In the genomic region with DNA sequence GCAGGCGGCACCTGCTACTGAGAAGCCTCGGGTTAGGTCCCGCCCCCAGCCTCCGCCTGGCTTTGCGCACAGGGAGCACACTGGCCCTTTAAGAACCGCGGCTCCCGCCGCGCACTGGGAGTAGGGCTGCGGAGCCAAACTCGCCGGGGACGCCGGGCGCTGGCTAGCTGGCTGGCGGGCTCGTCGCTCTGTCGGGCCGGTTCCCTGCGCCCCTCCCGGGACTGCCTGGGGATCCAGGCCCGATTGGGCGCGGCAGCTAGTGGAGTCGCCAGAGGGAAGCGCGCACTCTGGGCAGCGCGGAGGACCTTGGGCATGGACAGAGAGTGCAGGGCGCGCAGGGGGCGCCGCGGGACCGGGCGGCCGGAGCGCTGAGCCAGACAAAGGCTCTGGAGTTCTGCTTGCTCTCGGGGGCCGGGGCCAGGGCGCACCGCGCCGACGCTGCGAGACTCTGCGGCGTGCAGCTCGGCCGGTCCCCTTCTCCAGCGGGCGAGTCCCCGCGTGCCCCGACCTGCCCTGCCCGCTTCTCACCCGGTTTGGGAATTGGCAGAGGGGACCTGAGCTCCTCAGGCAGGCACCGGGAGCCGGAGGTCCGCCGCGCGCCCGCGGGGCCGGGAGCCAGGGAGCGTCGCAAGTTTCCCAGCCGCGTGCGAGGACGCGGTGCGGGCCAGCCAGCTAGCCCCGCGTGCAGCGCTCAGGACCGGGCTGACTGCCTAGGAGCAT, we compare ENCODE assay signal across 8 mouse cellular contexts. TPM values are rescaled to one million over a fixed set of nuclear protein-coding genes. Genes with fewer than 3 reads are reported as not detected.
A peak's percentile ranks its signal among the peaks of the same experiment; 100 is the strongest.
DNase-seq lines count a peak whose midpoint lies in the region; ATAC-seq lines count a peak whose summit lies in the region.

A gene (plus strand): TSS at position 118 of the 720 bp plus-strand sequence.

- peaks cover 66% of the 10 kb centered on the region for H3K4me1 ChIP-seq in hindbrain, embryonic 15.5 days (replicated peaks)

- intact Hi-C loops in left cerebral cortex, postnatal 14 days (cut with DNase I) = loop anchor here (2.0 to 5.0 kb wide), 2 partner anchors 82 to 135 kb away; a partner anchor contains a TSS

- no peaks in the 10 kb centered on the region for H3K36me3 ChIP-seq in hindbrain, embryonic 15.5 days

- peak within 1 kb of the TSS; percentile 78 for H3K4me2 ChIP-seq in hindbrain, embryonic 15.5 days

- peak within 1 kb of the TSS; percentile 88 for H3K9ac ChIP-seq in hindbrain, embryonic 15.5 days

- peak; percentile 49 for DNase-seq in adrenal gland, adult 8-10 months
- peak; percentile 56 to 58 for DNase-seq in cerebellum, postnatal 36 days
- DNase-seq in gastrocnemius, postnatal 10 days = peak; percentile 77
- DNase-seq in left cerebral cortex, postnatal 14 days (ENCODE audit: low spot score in 2 of 2) = peak; percentile 49 to 67
- peak; percentile 70 for DNase-seq in right cerebral cortex, postnatal 4 days

- no peaks in the 10 kb centered on the region for H3K27me3 ChIP-seq in hindbrain, embryonic 15.5 days

- no peaks in the 10 kb centered on the region for H3K9me3 ChIP-seq in hindbrain, embryonic 15.5 days

- H3K4me3 ChIP-seq in hindbrain, embryonic 15.5 days = peak within 1 kb of the TSS; percentile 96

- WGBS in hindbrain, embryonic 15.5 days = under 1% methylated on average over 68 of the region's 80 CpGs

- H3K27ac ChIP-seq in hindbrain, embryonic 15.5 days (replicated peaks) = peak within 1 kb of the TSS; percentile 91

- peak; percentile 67 for ATAC-seq in hindbrain, embryonic 15.5 days (ENCODE audit: low FRiP score, low read depth)
- peak; percentile 12; the same call in 1 of the 2 replicates for ATAC-seq in megakaryocyte progenitor cell, adult 5-6 weeks (replicated peaks; ENCODE audit: poor library complexity)
- ATAC-seq in megakaryocyte-erythroid progenitor cell, adult 5-6 weeks (replicated peaks; ENCODE audit: low FRiP score, low TSS enrichment, poor library complexity, severe bottlenecking) = no peak

RNA-seq across cellular contexts. Expression of the gene that starts here (rescaled TPM):
- 1 to 10 TPM; 3.8 to 7.0 (median 4.5) TPM for total RNA-seq in adrenal gland, adult 8-10 months (2022)
- 10 to 100 TPM; 37.5 to 44.2 TPM for total RNA-seq in gastrocnemius, postnatal 10 days (2021)
- 20.0 and 22.1 TPM in 2 replicates for polyA plus RNA-seq in hindbrain, embryonic 15.5 days (2015; fragmentation: Nextera tagmentation; extraction: Ambion mirVana)
- 10 to 100 TPM; 23.7 to 27.4 TPM for total RNA-seq in left cerebral cortex, postnatal 14 days (2021)
- total RNA-seq in megakaryocyte progenitor cell, adult 5-6 weeks (2015) = 0.17 and 0.42 TPM in 2 replicates
- total RNA-seq in megakaryocyte progenitor cell, adult 5-6 weeks (2017) = 0.03 and 0.04 TPM in 2 replicates
- total RNA-seq in megakaryocyte-erythroid progenitor cell, adult 5-6 weeks (2014; fragmentation: Nextera tagmentation) = 0.20 TPM in 1 of 2 replicates, not detected in the other
- total RNA-seq in megakaryocyte-erythroid progenitor cell, adult 5-6 weeks (2017) = 0.11 and 0.28 TPM in 2 replicates

Comparison
In these comparisons a context has a peak if more than half of its experiments do, and no peak if none do; other contexts are left out.
1. Peak in ATAC-seq in megakaryocyte progenitor cell, adult 5-6 weeks; RNA of the gene not detected or under 1 TPM.